Mouse (Mus musculus) liver, adult 2 months (tissue): ENCODE measurements around the gene Nelfcd.

Source experiments
- CTCF ChIP-seq: fragments of 200-500 bp; IDR thresholded peaks from 2 replicates; pipeline ENCODE4 v1.5.1; 2011; ENCODE audit warnings: low read depth, low read length, control low read depth
- POLR2A ChIP-seq: fragments of 200-500 bp; IDR thresholded peaks from 2 replicates; pipeline ENCODE4 v1.6.1; 2011; ENCODE audit warnings: low read length, control low read depth; ENCODE audit not compliant: insufficient read depth; ENCODE audit errors: extremely low read depth

DNA sequence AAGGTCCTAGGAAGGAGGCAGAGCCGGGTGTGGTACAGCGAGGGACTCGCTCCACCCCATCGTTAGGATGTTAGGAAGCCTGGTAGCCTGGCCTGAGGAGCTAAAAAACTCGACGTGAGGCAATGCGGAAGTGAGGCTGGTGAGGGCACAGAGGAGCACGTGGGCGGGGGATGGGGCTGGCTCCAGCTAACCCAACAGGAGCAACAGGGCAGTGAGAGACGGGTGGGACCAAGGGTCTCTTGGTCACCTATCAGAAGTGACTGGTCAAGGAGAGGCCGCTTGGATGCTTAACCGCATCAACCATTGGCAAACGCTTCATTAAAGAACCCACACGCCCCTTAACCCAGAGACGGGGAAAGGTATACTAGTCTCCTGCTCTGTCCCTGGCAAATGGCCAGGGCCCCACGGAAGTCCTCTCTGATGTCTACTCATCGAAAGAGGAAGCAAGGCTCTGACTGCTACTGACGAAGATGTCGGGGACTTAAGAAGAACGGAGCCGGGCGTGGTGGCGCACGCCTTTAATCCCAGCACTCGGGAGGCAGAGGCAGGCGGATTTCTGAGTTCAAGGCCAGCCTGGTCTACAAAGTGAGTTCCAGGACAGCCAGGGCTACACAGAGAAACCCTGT, 20.6 kb downstream of the Nelfcd start:
- TF ChIP-seq POLR2A (no peak), CTCF (no peak)
